Mouse (Mus musculus): Measurements from ENCODE around the gene Rtn1.
"Not testable (repeated sequence)": the region's sequence is repeated elsewhere in the genome, so short reads cannot be mapped to it uniquely, and the experiment has no call there.

Rtn1 gene

GRCm38 (mm10) chr12:72324210-72324871 is 84.5 kb downstream of the Rtn1 start:
- DNase-seq (ENCODE audit: low spot score): no peak

- no peak for DNase-seq (ENCODE audit: low spot score)
Observed at GRCm38 (mm10) chr12:72323778-72324177, 85.1 kb downstream of the Rtn1 start.

GRCm38 (mm10) chr12:72315732-72316465 is 93.0 kb downstream of the Rtn1 start:
- no peak for DNase-seq (ENCODE audit: low spot score)

- DNase-seq (ENCODE audit: low spot score): no peak
Observed at GRCm38 (mm10) chr12:72310818-72311217, 98.0 kb downstream of the Rtn1 start.

- DNase-seq (ENCODE audit: low spot score): no peak
Observed at GRCm38 (mm10) chr12:72308506-72308905, 100.3 kb downstream of the Rtn1 start.

GRCm38 (mm10) chr12:72306281-72306680 is 102.6 kb downstream of the Rtn1 start:
- DNase-seq (ENCODE audit: low spot score): no peak

GRCm38 (mm10) chr12:72305421-72305820 is 103.4 kb downstream of the Rtn1 start:
- no peak for DNase-seq (ENCODE audit: low spot score)

- no peak for DNase-seq (ENCODE audit: low spot score)
Observed at GRCm38 (mm10) chr12:72304985-72305384, 103.9 kb downstream of the Rtn1 start.

GRCm38 (mm10) chr12:72304347-72304688 is 104.5 kb downstream of the Rtn1 start:
- no peak for DNase-seq (ENCODE audit: low spot score)

- DNase-seq (ENCODE audit: low spot score): no peak
Observed at GRCm38 (mm10) chr12:72303624-72304346, 105.1 kb downstream of the Rtn1 start.

GRCm38 (mm10) chr12:72301431-72301830 is 107.4 kb downstream of the Rtn1 start:
- no peak for DNase-seq (ENCODE audit: low spot score)

GRCm38 (mm10) chr12:72300971-72301370 is 107.9 kb downstream of the Rtn1 start:
- no peak for DNase-seq (ENCODE audit: low spot score)

- DNase-seq (ENCODE audit: low spot score): no peak
Observed at GRCm38 (mm10) chr12:72298222-72298621, 110.6 kb downstream of the Rtn1 start.

GRCm38 (mm10) chr12:72296552-72296951 is 112.3 kb downstream of the Rtn1 start:
- no peak for DNase-seq (ENCODE audit: low spot score)

- DNase-seq (ENCODE audit: low spot score): not testable (repeated sequence)
Observed at GRCm38 (mm10) chr12:72293185-72293584, 115.7 kb downstream of the Rtn1 start.

- no peak for DNase-seq (ENCODE audit: low spot score)
Observed at GRCm38 (mm10) chr12:72292566-72292965, 116.3 kb downstream of the Rtn1 start.

- no peak for DNase-seq (ENCODE audit: low spot score)
Observed at GRCm38 (mm10) chr12:72291266-72291665, 117.6 kb downstream of the Rtn1 start.

- DNase-seq (ENCODE audit: low spot score): no peak
Observed at GRCm38 (mm10) chr12:72288215-72288614, 120.6 kb downstream of the Rtn1 start.

GRCm38 (mm10) chr12:72287332-72288004 is 121.4 kb downstream of the Rtn1 start:
- DNase-seq (ENCODE audit: low spot score): no peak

GRCm38 (mm10) chr12:72285366-72286345 is 123.2 kb downstream of the Rtn1 start:
- no peak for DNase-seq (ENCODE audit: low spot score)

GRCm38 (mm10) chr12:72284576-72284975 is 124.3 kb downstream of the Rtn1 start:
- DNase-seq (ENCODE audit: low spot score): no peak
